Mouse (Mus musculus) heart, postnatal 0 days (tissue): ENCODE results near the gene D630003M21Rik.

Experiments
- CTCF ChIP-seq: IDR thresholded peaks from 2 replicates; pipeline ENCODE4 v1.5.1; 2016; ENCODE audit warnings: antibody characterized with exemption, control low read depth, low read depth
- EP300 ChIP-seq: IDR thresholded peaks from 2 replicates; pipeline ENCODE4 v1.6.1; 2016; ENCODE audit warnings: antibody characterized with exemption, low read depth

- no peak; the same call in 1 of the 2 replicates for TF ChIP-seq CTCF
- no peak for TF ChIP-seq EP300
Observed at GRCm38 (mm10) chr2:158178696-158179369, 50.2 kb downstream of the D630003M21Rik start.
